Mouse (Mus musculus) lung, adult 2 months (tissue): ENCODE results near the gene Lyar.

Source experiments
- CTCF ChIP-seq: fragments of 200-500 bp; IDR thresholded peaks from 2 replicates; pipeline ENCODE4 v1.5.1; 2011; ENCODE audit warnings: mild to moderate bottlenecking, low read length, control low read depth; ENCODE audit not compliant: insufficient read depth
- POLR2A ChIP-seq: fragments of 200-500 bp; IDR thresholded peaks from 2 replicates; pipeline ENCODE4 v1.6.1; 2011; ENCODE audit warnings: low read depth, mild to moderate bottlenecking, control low read depth, low read length, borderline replicate concordance; ENCODE audit errors: extremely low read depth

DNA sequence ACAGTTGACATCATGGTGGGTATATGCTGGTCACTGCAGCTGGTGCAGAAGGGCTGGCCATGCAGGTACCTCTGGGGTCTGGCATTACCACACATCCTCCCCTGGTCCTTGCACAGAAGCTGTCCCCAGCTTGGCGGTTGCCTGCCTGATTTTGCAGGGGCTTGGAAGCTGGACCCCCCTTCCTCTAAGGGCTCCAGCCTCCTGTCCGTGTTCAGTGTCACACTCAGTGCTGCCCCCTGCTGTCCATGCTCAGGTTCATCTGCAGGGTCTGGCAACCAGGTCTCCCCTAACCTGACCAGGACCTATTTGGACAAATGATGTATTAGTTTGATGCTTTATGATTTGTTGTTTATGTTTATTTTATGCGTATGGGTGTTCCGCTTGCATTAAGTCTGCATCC is 15.2 kb downstream of the Lyar start:
- TF ChIP-seq POLR2A (no peak), CTCF (peak; percentile 75)
